Mouse (Mus musculus) testis, adult 2 months (tissue): Measurements from ENCODE around the gene Gm29423.
"Not testable (repeated sequence)": the region's sequence is repeated elsewhere in the genome, so short reads cannot be mapped to it uniquely, and the experiment has no call there.

Experiments used
- CTCF ChIP-seq: fragments of 200-500 bp; IDR thresholded peaks from 2 replicates; pipeline ENCODE4 v1.5.1; 2012; ENCODE audit warnings: low read depth, mild to moderate bottlenecking, inconsistent platforms, low read length, moderate library complexity; ENCODE audit not compliant: control insufficient read depth, insufficient read depth, insufficient replicate concordance
- POLR2A ChIP-seq: fragments of 200-500 bp; IDR thresholded peaks from 2 replicates; pipeline ENCODE4 v1.6.1; 2012; ENCODE audit warnings: low read depth, mild to moderate bottlenecking, inconsistent platforms, low read length, moderate library complexity; ENCODE audit not compliant: control insufficient read depth

GRCm38 (mm10) chrY:70273542-70273941, 29.5 kb downstream of the Gm29423 start, which contains the start of gene Gm21118:
- not testable (repeated sequence) for TF ChIP-seq CTCF, POLR2A
